Mouse (Mus musculus): Measurements from ENCODE around the gene Ccr10. TPM values are rescaled to one million over a fixed set of nuclear protein-coding genes. Genes with fewer than 3 reads are reported as not detected.

Gene Ccr10
- polyA plus RNA-seq, 1 experiment: 0.18 TPM

GRCm38 (mm10) chr11:101188166-101188805 is 13.0 kb upstream of the Ccr10 start:
- no peak overlapping the region for H3ac ChIP-seq (ENCODE audit: control insufficient read depth, insufficient read length, low read depth)
- TF ChIP-seq MAX (IDR thresholded peaks at IDR 0.05) (no peak), USF1 (IDR thresholded peaks at IDR 0.05; ENCODE audit: low read depth) (no peak), CTCF (IDR thresholded peaks at IDR 0.05; ENCODE audit: control insufficient read depth, insufficient read depth, insufficient read length) (no peak), MYOD1 (IDR thresholded peaks at IDR 0.05; ENCODE audit: control insufficient read depth, insufficient read length, low read depth) (no peak), FOSL1 (IDR thresholded peaks at IDR 0.05; ENCODE audit: insufficient read depth, low read length, poor library complexity, severe bottlenecking) (no peak)
- no peak overlapping the region for H3K4me3 ChIP-seq (ENCODE audit: insufficient read depth, poor library complexity, severe bottlenecking)
- H3K27me3 ChIP-seq (ENCODE audit: control insufficient read depth, insufficient read depth, insufficient read length): no peaks in the 10 kb centered on the region
- no peaks in the 10 kb centered on the region for H3K36me3 ChIP-seq (ENCODE audit: control insufficient read depth, insufficient read depth)
- H3K79me2 ChIP-seq (ENCODE audit: control insufficient read depth, insufficient read depth): no peaks in the 10 kb centered on the region
- no peaks in the 10 kb centered on the region for H3K79me3 ChIP-seq (ENCODE audit: low read depth)

GRCm38 (mm10) chr11:101187541-101187940 is 12.3 kb upstream of the Ccr10 start:
- H3K4me3 ChIP-seq (ENCODE audit: insufficient read depth, poor library complexity, severe bottlenecking): no peak overlapping the region
- no peaks in the 10 kb centered on the region for H3K27me3 ChIP-seq (ENCODE audit: control insufficient read depth, insufficient read depth, insufficient read length)
- H3K79me3 ChIP-seq (ENCODE audit: low read depth): no peaks in the 10 kb centered on the region
- H3ac ChIP-seq (ENCODE audit: control insufficient read depth, insufficient read length, low read depth): no peak overlapping the region
- no peaks in the 10 kb centered on the region for H3K36me3 ChIP-seq (ENCODE audit: control insufficient read depth, insufficient read depth)
- no peaks in the 10 kb centered on the region for H3K79me2 ChIP-seq (ENCODE audit: control insufficient read depth, insufficient read depth)
- no peak for TF ChIP-seq CEBPB (IDR thresholded peaks at IDR 0.05; ENCODE audit: low read depth)

- no peaks in the 10 kb centered on the region for H3K79me3 ChIP-seq (ENCODE audit: low read depth)
- no peaks in the 10 kb centered on the region for H3K36me3 ChIP-seq (ENCODE audit: control insufficient read depth, insufficient read depth)
- H3K4me3 ChIP-seq (ENCODE audit: insufficient read depth, poor library complexity, severe bottlenecking): no peak overlapping the region
- H3K79me2 ChIP-seq (ENCODE audit: control insufficient read depth, insufficient read depth): no peaks in the 10 kb centered on the region
- TF ChIP-seq MAX (IDR thresholded peaks at IDR 0.05) (no peak), MYOD1 (IDR thresholded peaks at IDR 0.05; ENCODE audit: control insufficient read depth, insufficient read length, low read depth) (no peak), CEBPB (IDR thresholded peaks at IDR 0.05; ENCODE audit: low read depth) (no peak), FOSL1 (IDR thresholded peaks at IDR 0.05; ENCODE audit: insufficient read depth, low read length, poor library complexity, severe bottlenecking) (no peak), USF1 (IDR thresholded peaks at IDR 0.05; ENCODE audit: low read depth) (no peak), MYOG (IDR thresholded peaks at IDR 0.05; ENCODE audit: control insufficient read depth, extremely low read depth, insufficient read length) (no peak), CTCF (IDR thresholded peaks at IDR 0.05; ENCODE audit: control insufficient read depth, insufficient read depth, insufficient read length) (no peak)
- H3ac ChIP-seq (ENCODE audit: control insufficient read depth, insufficient read length, low read depth): no peak overlapping the region
- H3K27me3 ChIP-seq (ENCODE audit: control insufficient read depth, insufficient read depth, insufficient read length): no peaks in the 10 kb centered on the region
Observed at GRCm38 (mm10) chr11:101186526-101187247, 11.4 kb upstream of the Ccr10 start.

- H3K27me3 ChIP-seq (ENCODE audit: control insufficient read depth, insufficient read depth, insufficient read length): no peaks in the 10 kb centered on the region
- H3K79me3 ChIP-seq (ENCODE audit: low read depth): no peaks in the 10 kb centered on the region
Observed at GRCm38 (mm10) chr11:101185441-101185840, 10.2 kb upstream of the Ccr10 start.

GRCm38 (mm10) chr11:101184984-101185383 is 9.7 kb upstream of the Ccr10 start:
- Histone ChIP-seq H3K4me3 (ENCODE audit: insufficient read depth, poor library complexity, severe bottlenecking) (no peak overlapping the region), H3K79me3 (ENCODE audit: low read depth) (no peaks in the 10 kb centered on the region), H3K36me3 (ENCODE audit: control insufficient read depth, insufficient read depth) (no peaks in the 10 kb centered on the region), H3ac (ENCODE audit: control insufficient read depth, insufficient read length, low read depth) (no peak overlapping the region), H3K27me3 (ENCODE audit: control insufficient read depth, insufficient read depth, insufficient read length) (no peaks in the 10 kb centered on the region), H3K79me2 (ENCODE audit: control insufficient read depth, insufficient read depth) (no peaks in the 10 kb centered on the region)
- TF ChIP-seq MYOG (IDR thresholded peaks at IDR 0.05; ENCODE audit: control insufficient read depth, extremely low read depth, insufficient read length): no peak
- TF ChIP-seq MYOD1 (IDR thresholded peaks at IDR 0.05; ENCODE audit: control insufficient read depth, insufficient read length, low read depth): no peak
- TF ChIP-seq MAX (IDR thresholded peaks at IDR 0.05): no peak
- TF ChIP-seq CEBPB (IDR thresholded peaks at IDR 0.05; ENCODE audit: low read depth): no peak
- TF ChIP-seq USF1 (IDR thresholded peaks at IDR 0.05; ENCODE audit: low read depth): no peak
- TF ChIP-seq CTCF (IDR thresholded peaks at IDR 0.05; ENCODE audit: control insufficient read depth, insufficient read depth, insufficient read length): no peak
- no peak for TF ChIP-seq FOSL1 (IDR thresholded peaks at IDR 0.05; ENCODE audit: insufficient read depth, low read length, poor library complexity, severe bottlenecking)

More at GRCm38 (mm10) chr11:101185441-101185840, 10.2 kb upstream of the Ccr10 start:
- Histone ChIP-seq H3K36me3 (ENCODE audit: control insufficient read depth, insufficient read depth) (no peaks in the 10 kb centered on the region), H3K4me3 (ENCODE audit: insufficient read depth, poor library complexity, severe bottlenecking) (no peak overlapping the region), H3K79me2 (ENCODE audit: control insufficient read depth, insufficient read depth) (no peaks in the 10 kb centered on the region), H3ac (ENCODE audit: control insufficient read depth, insufficient read length, low read depth) (no peak overlapping the region)
- TF ChIP-seq MAX (IDR thresholded peaks at IDR 0.05) (no peak), FOSL1 (IDR thresholded peaks at IDR 0.05; ENCODE audit: insufficient read depth, low read length, poor library complexity, severe bottlenecking) (no peak), CEBPB (IDR thresholded peaks at IDR 0.05; ENCODE audit: low read depth) (no peak), USF1 (IDR thresholded peaks at IDR 0.05; ENCODE audit: low read depth) (no peak), CTCF (IDR thresholded peaks at IDR 0.05; ENCODE audit: control insufficient read depth, insufficient read depth, insufficient read length) (no peak), MYOD1 (IDR thresholded peaks at IDR 0.05; ENCODE audit: control insufficient read depth, insufficient read length, low read depth) (no peak), MYOG (IDR thresholded peaks at IDR 0.05; ENCODE audit: control insufficient read depth, extremely low read depth, insufficient read length) (no peak)
